Mouse (Mus musculus): Measurements from ENCODE around the gene Tmc2.

DNA sequence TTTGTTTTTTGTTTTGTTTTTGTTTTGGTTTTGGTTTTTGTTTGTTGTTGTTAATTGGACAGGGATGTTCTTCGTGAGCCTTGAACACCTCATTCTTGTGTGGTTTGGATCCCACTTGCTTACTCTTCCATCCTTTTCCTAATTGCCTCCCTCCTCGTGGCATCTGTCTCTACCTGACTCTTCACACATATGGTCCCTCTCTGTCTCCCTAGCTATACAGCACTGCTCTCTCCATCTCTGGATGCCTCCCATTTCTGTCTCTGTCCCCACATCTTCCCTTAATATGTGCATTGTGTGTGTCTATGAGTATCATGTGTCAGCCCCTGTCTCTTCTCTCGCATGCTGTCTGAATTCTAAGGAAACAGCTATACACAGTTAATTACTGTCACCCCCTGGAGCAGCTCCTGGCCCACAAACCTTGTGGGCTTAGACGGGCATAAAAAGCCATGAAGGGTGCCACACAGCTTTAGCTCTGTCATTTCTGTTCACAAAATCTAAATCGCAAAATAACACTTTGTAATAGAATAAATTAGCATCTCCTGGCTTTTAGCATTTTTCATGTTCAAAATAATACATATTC lies 48.8 kb upstream of the Tmc2 start:
- TF ChIP-seq POLR2A (IDR thresholded peaks at IDR 0.05; ENCODE audit: low read depth, low read length) (no peak), CTCF (IDR thresholded peaks at IDR 0.05; ENCODE audit: extremely low read depth, insufficient read length, insufficient replicate concordance, low read depth, low read length) (no peak)

All from small intestine, adult 2 months (tissue).